14 mouse cellular contexts compared by ENCODE assay signal in genomic region chr5:147781215-147781614, GRCm38 (mm10).
"Had no signal": no experiment of that assay in that cellular context is flagged by ENCODE, and none has a peak within 500 bp of the region (broad histone marks: within the 10 kb centered on the region; RNA-seq: fewer than 3 reads in every experiment).

No protein-coding gene starts in this region.

- DNase-seq: cerebellum, adult 8-10 months; cerebellum, adult 9-10 months; cerebellum, adult 9-11 months; cerebellum, postnatal 25 days; cerebellum, postnatal 36 days; embryo, embryonic 11 days; forebrain, postnatal 0 days; gastrocnemius, adult 2 months; gastrocnemius, postnatal 10 days; gastrocnemius, postnatal 14 days; gastrocnemius, postnatal 25 days; gastrocnemius, postnatal 36 days; heart, adult 18-20 months; heart, adult 2 months had no signal
